Mouse (Mus musculus): Measurements from ENCODE around the gene Gdf2.

DNA sequence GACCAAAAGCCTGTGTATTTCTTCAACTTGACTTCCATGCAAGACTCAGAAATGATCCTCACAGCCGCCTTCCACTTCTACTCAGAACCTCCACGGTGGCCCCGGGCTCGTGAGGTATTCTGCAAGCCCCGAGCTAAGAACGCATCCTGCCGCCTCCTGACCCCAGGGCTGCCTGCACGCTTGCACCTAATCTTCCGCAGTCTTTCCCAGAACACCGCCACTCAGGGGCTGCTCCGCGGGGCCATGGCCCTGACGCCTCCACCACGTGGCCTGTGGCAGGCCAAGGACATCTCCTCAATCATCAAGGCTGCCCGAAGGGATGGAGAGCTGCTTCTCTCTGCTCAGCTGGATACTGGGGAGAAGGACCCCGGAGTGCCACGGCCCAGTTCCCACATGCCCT lies 9.0 kb upstream of the Gdf2 start:
- TF ChIP-seq CTCF (IDR thresholded peaks at IDR 0.05; ENCODE audit: control insufficient read depth, insufficient read depth, insufficient replicate concordance, low read depth, low read length) (no peak), POLR2A (IDR thresholded peaks at IDR 0.05; ENCODE audit: control insufficient read depth, low read depth, low read length) (no peak)

Measured in testis, adult 2 months (tissue).